Mouse (Mus musculus): ENCODE results near the gene Gdf15. TPM values are rescaled to one million over a fixed set of nuclear protein-coding genes. Genes with fewer than 3 reads are reported as not detected.

Gene Gdf15
- total RNA-seq, 1 experiment from 2014 or later: not detected

GRCm38 (mm10) chr8:70658897-70659603 is 26.8 kb upstream of the Gdf15 start:
- ATAC-seq (ENCODE audit: extremely low read depth, insufficient number of reproducible peaks, low FRiP score, poor library complexity, severe bottlenecking): peak; percentile 0; the same call in 1 of the 2 replicates

GRCm38 (mm10) chr8:70657739-70658138 is 25.5 kb upstream of the Gdf15 start:
- no peak for ATAC-seq (ENCODE audit: extremely low read depth, insufficient number of reproducible peaks, low FRiP score, poor library complexity, severe bottlenecking)

- no peak for ATAC-seq (ENCODE audit: extremely low read depth, insufficient number of reproducible peaks, low FRiP score, poor library complexity, severe bottlenecking)
These were observed 25.0 kb upstream of the Gdf15 start for GRCm38 (mm10) chr8:70657214-70657613.

DNA sequence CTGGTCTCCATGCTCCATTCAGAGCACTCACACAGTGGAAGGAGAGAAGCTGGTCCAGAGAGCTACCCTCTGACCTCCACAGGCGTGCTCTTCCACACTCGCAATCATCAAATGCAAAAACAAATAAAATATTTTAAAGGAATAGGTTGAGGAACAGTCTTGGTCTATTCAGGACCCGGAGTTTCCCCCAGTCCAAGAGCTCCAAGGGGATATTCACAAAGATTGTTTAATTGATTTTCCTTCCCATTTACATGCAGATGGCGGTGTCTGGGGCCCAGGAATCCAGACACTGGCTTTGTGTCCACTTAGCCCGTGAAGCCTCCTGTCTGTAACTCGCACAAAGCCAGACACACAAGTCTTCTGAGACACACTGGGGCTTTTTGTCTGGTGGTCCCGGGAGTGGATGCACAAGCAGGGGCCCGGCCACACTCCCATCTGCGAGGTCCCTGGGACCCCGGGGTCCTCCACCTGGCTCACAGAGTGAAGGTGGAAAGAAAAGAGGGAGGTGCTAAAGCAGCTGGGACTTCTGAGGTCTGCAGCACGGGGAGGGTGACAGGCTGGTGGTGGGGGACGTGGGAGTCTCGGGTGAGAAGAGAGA is 24.0 kb upstream of the Gdf15 start:
- ATAC-seq (ENCODE audit: extremely low read depth, insufficient number of reproducible peaks, low FRiP score, poor library complexity, severe bottlenecking): no peak

- ATAC-seq (ENCODE audit: extremely low read depth, insufficient number of reproducible peaks, low FRiP score, poor library complexity, severe bottlenecking): no peak
These were observed 23.2 kb upstream of the Gdf15 start for GRCm38 (mm10) chr8:70655469-70655868.

GRCm38 (mm10) chr8:70654121-70654520 is 21.9 kb upstream of the Gdf15 start:
- no peak for ATAC-seq (ENCODE audit: extremely low read depth, insufficient number of reproducible peaks, low FRiP score, poor library complexity, severe bottlenecking)

GRCm38 (mm10) chr8:70653226-70653625 is 21.0 kb upstream of the Gdf15 start:
- ATAC-seq (ENCODE audit: extremely low read depth, insufficient number of reproducible peaks, low FRiP score, poor library complexity, severe bottlenecking): peak; percentile 52

GRCm38 (mm10) chr8:70650351-70650750 is 18.1 kb upstream of the Gdf15 start:
- ATAC-seq (ENCODE audit: extremely low read depth, insufficient number of reproducible peaks, low FRiP score, poor library complexity, severe bottlenecking): no peak

DNA sequence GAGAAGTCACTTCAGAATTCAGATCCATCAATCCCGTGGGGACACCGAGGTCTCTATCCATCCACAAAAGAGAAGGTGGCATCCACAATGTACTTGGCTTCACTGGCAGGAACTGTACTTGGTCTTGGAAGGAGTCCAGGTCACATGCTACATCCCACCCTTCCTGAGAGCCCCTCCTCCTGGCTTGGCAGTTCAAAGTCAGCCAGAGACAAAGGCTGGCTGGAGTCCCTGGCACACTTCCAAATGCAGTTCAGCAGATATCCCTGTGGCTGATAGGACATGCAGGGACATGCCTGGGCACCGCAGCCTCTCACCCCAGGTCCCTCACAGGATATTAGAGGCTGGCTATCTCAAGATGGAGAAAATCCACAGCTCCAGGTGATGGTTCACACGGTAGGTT is 17.1 kb upstream of the Gdf15 start:
- ATAC-seq (ENCODE audit: extremely low read depth, insufficient number of reproducible peaks, low FRiP score, poor library complexity, severe bottlenecking): no peak

DNA sequence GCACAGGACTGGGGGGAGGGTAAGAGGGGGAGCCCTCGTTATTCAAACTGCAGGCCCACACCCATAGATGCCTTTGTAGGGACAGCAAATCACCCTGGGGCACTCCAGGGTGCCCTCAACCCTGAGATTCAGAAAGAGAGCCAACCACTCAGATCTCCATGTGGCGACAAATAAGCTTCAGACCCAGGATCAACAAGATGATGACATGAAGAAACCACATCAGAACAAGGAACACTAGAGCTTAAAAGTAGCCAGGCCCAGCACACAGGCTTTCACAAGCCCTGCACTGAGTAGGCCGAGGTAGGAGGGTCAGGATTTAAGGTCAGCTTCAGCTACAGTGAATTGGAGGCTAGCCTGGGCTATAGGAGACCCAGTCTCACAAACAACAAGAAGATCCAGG is 16.7 kb upstream of the Gdf15 start:
- no peak for ATAC-seq (ENCODE audit: extremely low read depth, insufficient number of reproducible peaks, low FRiP score, poor library complexity, severe bottlenecking)

DNA sequence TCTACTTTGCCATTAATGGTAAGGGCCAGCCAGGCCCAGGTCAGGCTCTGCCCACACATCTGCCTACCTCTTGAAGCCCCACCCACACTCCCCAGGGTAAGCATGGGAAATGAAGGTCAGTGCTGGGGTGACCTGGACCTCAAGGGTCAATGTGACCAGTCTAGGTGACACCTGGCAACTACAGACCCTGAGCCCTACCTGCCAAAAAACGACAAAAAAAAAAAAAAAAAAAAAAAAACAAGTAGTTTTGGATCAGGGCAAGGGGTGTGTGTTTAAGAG is 15.8 kb upstream of the Gdf15 start:
- ATAC-seq (ENCODE audit: extremely low read depth, insufficient number of reproducible peaks, low FRiP score, poor library complexity, severe bottlenecking): no peak

DNA sequence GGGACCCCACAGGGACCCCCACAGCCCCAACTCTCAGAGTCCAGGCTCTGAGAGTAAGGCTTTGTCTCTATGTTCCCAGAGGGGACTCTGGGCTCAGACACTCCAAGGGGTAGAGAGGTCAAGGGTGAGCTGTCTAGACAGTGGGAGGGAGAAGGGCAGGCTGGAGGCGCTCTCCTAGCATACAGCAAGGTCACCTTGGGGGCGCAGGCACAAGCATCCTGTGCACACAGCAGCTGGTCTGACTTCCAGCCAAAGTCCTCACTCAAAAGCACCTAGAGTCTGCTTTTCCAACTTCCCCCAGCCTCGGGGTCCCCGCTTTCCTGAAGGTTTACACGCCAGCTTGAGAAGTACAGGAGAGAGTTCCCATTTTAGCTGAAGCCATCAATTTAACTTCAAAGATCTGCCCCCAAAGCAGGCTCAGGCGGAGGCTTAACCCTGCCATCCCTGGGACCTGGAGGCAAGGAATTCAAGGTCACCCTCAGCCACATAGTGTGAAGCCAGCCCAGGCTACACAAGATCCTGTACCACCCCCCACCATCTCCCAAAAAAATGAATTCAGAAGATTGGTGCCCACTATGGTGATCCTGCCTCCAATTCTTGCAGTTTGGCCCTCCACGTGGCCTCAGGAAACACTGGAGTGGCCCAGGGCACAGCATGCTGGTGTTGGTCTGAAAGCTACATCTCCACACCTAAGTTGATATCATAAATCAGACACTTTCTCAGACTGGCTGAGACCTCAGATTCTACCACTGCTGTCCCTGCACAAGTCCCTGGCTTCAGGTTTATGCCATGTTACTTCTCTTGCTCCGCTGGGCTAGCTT is 15.3 kb upstream of the Gdf15 start:
- ATAC-seq (ENCODE audit: extremely low read depth, insufficient number of reproducible peaks, low FRiP score, poor library complexity, severe bottlenecking): no peak

DNA sequence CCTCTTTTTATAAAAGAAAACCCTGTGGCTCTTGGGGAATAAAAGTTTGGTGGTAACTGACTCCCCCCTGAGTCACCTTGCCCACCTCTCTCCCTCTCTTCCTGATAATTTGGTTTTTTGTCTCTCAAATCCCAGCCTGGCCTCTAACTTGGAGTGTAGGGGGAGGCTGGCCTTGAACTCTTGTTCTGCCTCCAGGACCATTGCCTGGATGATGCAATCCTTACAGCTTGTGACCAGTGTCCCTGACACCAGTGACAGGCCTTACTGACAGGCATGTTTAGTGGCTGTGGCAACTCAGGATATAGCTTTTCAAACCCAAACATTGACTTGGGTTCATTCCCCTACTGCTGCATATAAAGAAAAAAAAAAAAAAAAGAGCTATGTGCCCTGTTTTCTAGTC is 14.5 kb upstream of the Gdf15 start:
- no peak for ATAC-seq (ENCODE audit: extremely low read depth, insufficient number of reproducible peaks, low FRiP score, poor library complexity, severe bottlenecking)

GRCm38 (mm10) chr8:70646369-70646768 is 14.1 kb upstream of the Gdf15 start:
- ATAC-seq (ENCODE audit: extremely low read depth, insufficient number of reproducible peaks, low FRiP score, poor library complexity, severe bottlenecking): no peak

- no peak for ATAC-seq (ENCODE audit: extremely low read depth, insufficient number of reproducible peaks, low FRiP score, poor library complexity, severe bottlenecking)
These were observed 13.4 kb upstream of the Gdf15 start for GRCm38 (mm10) chr8:70645501-70646224.

DNA sequence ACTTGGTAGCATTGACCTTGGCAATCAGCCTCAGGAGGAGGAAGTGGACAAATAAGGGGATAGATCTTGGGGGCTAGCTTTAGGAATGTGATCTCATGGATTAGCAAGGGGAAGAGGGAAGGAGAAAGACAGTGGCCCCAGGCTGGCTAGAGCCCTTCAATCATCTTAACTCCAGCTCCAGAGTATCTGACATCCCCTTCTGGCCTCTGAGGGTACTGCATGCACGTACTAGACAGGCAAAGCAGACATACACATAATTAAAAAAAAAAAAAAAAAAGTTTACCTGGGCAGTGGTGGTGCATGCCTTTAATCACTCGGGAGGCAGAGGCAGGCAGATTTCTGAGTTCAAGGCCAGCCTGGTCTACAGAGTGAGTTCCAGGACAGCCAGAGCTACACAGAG is 11.8 kb upstream of the Gdf15 start:
- ATAC-seq (ENCODE audit: extremely low read depth, insufficient number of reproducible peaks, low FRiP score, poor library complexity, severe bottlenecking): no peak

DNA sequence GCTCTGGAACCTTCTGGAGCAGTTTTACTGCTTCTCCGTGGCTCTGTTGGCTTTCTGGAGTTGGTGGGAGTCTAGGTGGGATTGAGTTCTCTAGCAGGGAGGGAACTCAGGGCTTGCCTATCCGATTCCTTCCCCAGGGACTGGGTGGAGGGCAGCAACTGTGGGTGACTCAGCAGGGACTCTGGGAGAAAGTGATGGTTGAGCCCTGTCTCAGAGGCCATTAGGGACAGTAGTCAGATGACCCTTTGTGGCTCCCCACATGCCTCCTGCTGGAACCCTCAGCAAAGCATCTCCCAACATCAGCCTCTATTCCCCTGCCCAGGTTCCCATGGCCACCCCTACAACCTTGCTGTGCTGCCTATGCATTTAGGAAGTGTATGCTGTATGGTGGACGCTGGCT is 10.8 kb upstream of the Gdf15 start:
- ATAC-seq (ENCODE audit: extremely low read depth, insufficient number of reproducible peaks, low FRiP score, poor library complexity, severe bottlenecking): no peak

- no peak for ATAC-seq (ENCODE audit: extremely low read depth, insufficient number of reproducible peaks, low FRiP score, poor library complexity, severe bottlenecking)
These were observed 6.5 kb upstream of the Gdf15 start for GRCm38 (mm10) chr8:70638752-70639151.

GRCm38 (mm10) chr8:70636838-70637237 is 4.6 kb upstream of the Gdf15 start:
- ATAC-seq (ENCODE audit: extremely low read depth, insufficient number of reproducible peaks, low FRiP score, poor library complexity, severe bottlenecking): no peak

DNA sequence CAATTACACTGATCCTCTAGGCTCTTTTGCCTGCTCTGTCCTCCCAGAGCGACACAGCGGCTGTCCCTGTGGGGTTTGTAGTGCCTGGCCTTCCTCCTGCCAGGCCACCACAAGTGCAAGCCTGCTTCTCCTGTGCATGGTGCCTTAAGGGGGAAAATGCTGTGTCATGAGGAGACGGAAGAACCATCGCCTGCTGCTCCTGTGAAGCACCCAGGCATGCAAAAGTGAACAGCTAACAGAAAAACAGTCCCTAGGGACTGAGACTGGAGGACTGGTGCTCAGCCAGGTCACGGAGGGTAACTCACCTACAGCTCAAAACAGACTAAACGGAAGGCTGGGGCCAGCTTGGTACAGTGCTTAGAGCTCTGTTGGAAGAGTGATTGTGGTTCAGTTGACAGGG is 3.3 kb upstream of the Gdf15 start:
- peak; percentile 60 for ATAC-seq (ENCODE audit: extremely low read depth, insufficient number of reproducible peaks, low FRiP score, poor library complexity, severe bottlenecking)

Measured in neutrophil, adult 5-6 weeks (primary cell).